In the genomic region with DNA sequence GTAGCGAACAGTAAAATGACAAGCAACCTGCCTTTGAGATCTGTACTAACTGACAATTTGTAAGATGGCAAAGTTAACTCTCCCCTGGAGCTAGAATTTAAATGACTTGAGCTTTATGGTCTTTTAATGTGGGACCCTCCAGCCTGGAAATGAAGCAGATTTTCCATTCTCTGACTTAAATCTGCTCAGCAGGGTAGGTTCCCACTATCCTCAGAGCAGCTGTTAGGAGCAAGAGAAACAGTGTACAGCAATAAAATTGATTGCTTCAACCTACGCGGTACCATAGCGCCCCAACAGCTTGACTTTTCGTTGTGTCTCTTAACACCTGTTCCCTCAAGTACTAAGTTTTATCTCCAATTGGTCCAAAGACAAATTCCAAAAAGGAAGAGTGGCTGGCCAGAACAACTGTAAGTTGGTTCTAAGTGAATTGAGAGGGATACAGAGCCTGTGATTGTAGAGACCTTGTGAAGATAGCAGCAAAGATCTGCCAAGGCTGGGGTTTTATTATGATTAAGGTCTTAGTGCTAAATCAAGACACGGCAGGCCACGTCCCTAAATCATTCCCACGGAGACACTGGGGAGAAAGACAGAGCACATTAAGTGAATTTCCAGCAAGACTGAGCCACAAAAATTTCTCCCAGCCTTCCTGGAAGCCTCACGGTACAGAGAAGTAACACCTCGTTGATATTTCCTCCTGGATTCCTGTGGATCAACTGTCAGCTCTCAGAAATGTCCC, we compare ENCODE assay signal across 16 mouse cellular contexts.
DNase-seq lines count a peak whose midpoint lies in the region; ATAC-seq and TF ChIP-seq lines count a peak whose summit lies in the region.
"Had no signal": no experiment of that assay in that cellular context is flagged by ENCODE, and none has a peak within 500 bp of the region (broad histone marks: within the 10 kb centered on the region; RNA-seq: fewer than 3 reads in every experiment).

No protein-coding gene starts in this region.

- 30% methylated on average over 10 of the region's 10 CpGs for WGBS in limb, embryonic 11.5 days
- 60% methylated on average over 10 of the region's 10 CpGs for WGBS in limb, embryonic 10.5 days
- WGBS in limb, embryonic 14.5 days, result 14% methylated on average over 10 of the region's 10 CpGs

- no peaks in the 10 kb centered on the region for H3K9me3 ChIP-seq in limb, embryonic 11.5 days (ENCODE audit: control insufficient read depth, low read length)
- no peaks in the 10 kb centered on the region for H3K9me3 ChIP-seq in limb, embryonic 10.5 days (replicated peaks)
- no peaks in the 10 kb centered on the region for H3K9me3 ChIP-seq in limb, embryonic 14.5 days (ENCODE audit: control insufficient read depth, low read length)
- H3K9me3 ChIP-seq: lung, embryonic 15.5 days; midbrain, embryonic 12.5 days had no signal

- H3K9ac ChIP-seq in limb, embryonic 11.5 days (ENCODE audit: low read length), result no peak overlapping the region
- no peak overlapping the region for H3K9ac ChIP-seq in limb, embryonic 14.5 days (ENCODE audit: low read depth, low read length, severe bottlenecking)
- H3K9ac ChIP-seq: lung, embryonic 15.5 days; midbrain, embryonic 12.5 days had no signal

- ATAC-seq in limb, embryonic 11.5 days (ENCODE audit: insufficient number of reproducible peaks, low FRiP score, low TSS enrichment, low read depth), result peak; percentile 44; the same call in 1 of the 2 replicates
- ATAC-seq in limb, embryonic 14.5 days (ENCODE audit: low FRiP score, low read depth), result peak; percentile 92
- ATAC-seq: intestine, embryonic 16.5 days had no signal

- no peaks in the 10 kb centered on the region for H3K27me3 ChIP-seq in limb, embryonic 11.5 days (ENCODE audit: control insufficient read depth, insufficient read depth, low read length)
- no peaks in the 10 kb centered on the region for H3K27me3 ChIP-seq in limb, embryonic 10.5 days (ENCODE audit: low read depth, poor library complexity, severe bottlenecking)
- no peaks in the 10 kb centered on the region for H3K27me3 ChIP-seq in limb, embryonic 14.5 days (ENCODE audit: control insufficient read depth, insufficient read depth, low read length)
- H3K27me3 ChIP-seq: lung, embryonic 15.5 days had no signal

- TF ChIP-seq POLR2A in limb, embryonic 14.5 days (IDR thresholded peaks at IDR 0.05; ENCODE audit: borderline replicate concordance, extremely low read depth, insufficient read depth, insufficient read length), result no peak

- DNase-seq in adrenal gland, postnatal 14 days, result peak; percentile 37
- DNase-seq in adrenal gland, postnatal 4 days (ENCODE audit: low spot score in 2 of 2), result no peak
- no peak for DNase-seq in limb, embryonic 11.5 days (ENCODE audit: low spot score)
- no peak for DNase-seq in limb, embryonic 10.5 days (ENCODE audit: low spot score)
- DNase-seq in embryo, embryonic 11 days, result peak; percentile 21
- DNase-seq in limb, embryonic 14.5 days (ENCODE audit: low spot score), result peak; percentile 72
- no peak for DNase-seq in layer of hippocampus, postnatal 25 days (ENCODE audit: extremely low spot score in 1 of 2, low spot score in 1 of 2)
- DNase-seq in kidney, postnatal 36 days, result no peak
- DNase-seq: heart, postnatal 14 days; kidney, postnatal 10 days; liver; right cerebral cortex, postnatal 25 days; thymus, adult 18-20 months had no signal

- H3K4me2 ChIP-seq in limb, embryonic 11.5 days (ENCODE audit: low read depth, severe bottlenecking), result no peak overlapping the region
- H3K4me2 ChIP-seq in limb, embryonic 14.5 days (replicated peaks; ENCODE audit: low read depth, low read length, severe bottlenecking), result no peak overlapping the region
- H3K4me2 ChIP-seq: lung, embryonic 15.5 days; midbrain, embryonic 12.5 days had no signal

- no peak overlapping the region for H3K4me3 ChIP-seq in limb, embryonic 11.5 days (ENCODE audit: low read depth, low read length)
- H3K4me3 ChIP-seq in limb, embryonic 10.5 days, result no peak overlapping the region
- H3K4me3 ChIP-seq in limb, embryonic 14.5 days (replicated peaks; ENCODE audit: low read length), result no peak overlapping the region
- H3K4me3 ChIP-seq: lung, embryonic 15.5 days; midbrain, embryonic 12.5 days had no signal

- no peaks in the 10 kb centered on the region for H3K36me3 ChIP-seq in limb, embryonic 11.5 days (ENCODE audit: control insufficient read depth, insufficient read depth, low read length)
- no peaks in the 10 kb centered on the region for H3K36me3 ChIP-seq in limb, embryonic 10.5 days
- H3K36me3 ChIP-seq in limb, embryonic 14.5 days (ENCODE audit: control insufficient read depth, insufficient read depth, low read length), result no peaks in the 10 kb centered on the region
- H3K36me3 ChIP-seq: lung, embryonic 15.5 days; midbrain, embryonic 12.5 days had no signal

- H3K4me1 ChIP-seq in limb, embryonic 11.5 days (ENCODE audit: control insufficient read depth, insufficient read depth, low read length), result no peaks in the 10 kb centered on the region
- H3K4me1 ChIP-seq in limb, embryonic 10.5 days, result peaks cover 16% of the 10 kb centered on the region
- H3K4me1 ChIP-seq in limb, embryonic 14.5 days (ENCODE audit: control insufficient read depth, insufficient read depth, low read length), result peaks cover 12% of the 10 kb centered on the region; the same call in 1 of the 2 replicates
- H3K4me1 ChIP-seq: midbrain, embryonic 12.5 days had no signal

- H3K27ac ChIP-seq in limb, embryonic 11.5 days (replicated peaks; ENCODE audit: low read depth, low read length), result no peak overlapping the region
- H3K27ac ChIP-seq in limb, embryonic 10.5 days, result no peak overlapping the region
- peak overlapping the region; percentile 7; the same call in 1 of the 2 replicates for H3K27ac ChIP-seq in limb, embryonic 14.5 days (replicated peaks; ENCODE audit: low read depth, low read length)
- H3K27ac ChIP-seq: lung, embryonic 15.5 days; midbrain, embryonic 12.5 days had no signal

Comparison
In these comparisons a context has a peak if more than half of its experiments do, and no peak if none do; other contexts are left out.
1. DNase-seq: peak in adrenal gland, postnatal 14 days (single experiment), embryo, embryonic 11 days (single experiment) and limb, embryonic 14.5 days (single experiment); none in adrenal gland, postnatal 4 days (0 of 2), limb, embryonic 11.5 days (single experiment), limb, embryonic 10.5 days (single experiment), layer of hippocampus, postnatal 25 days (0 of 2) and kidney, postnatal 36 days (0 of 2).